Mouse (Mus musculus) cerebellum, adult 2 months (tissue): ENCODE results near the gene Gucy1b2. TPM values are rescaled to one million over a fixed set of nuclear protein-coding genes. Genes with fewer than 3 reads are reported as not detected.

Experiments
- DNase-seq, 2 experiments: peaks; one replicate each; pipeline ENCODE4 v3.0.0; 2021
- H3K27ac ChIP-seq: fragments of 200-500 bp; 2 replicates; pipeline ENCODE4 v1.5.1; 2012; ENCODE audit warnings: low read length, control low read depth, inconsistent platforms; ENCODE audit not compliant: insufficient read depth
- H3K27me3 ChIP-seq: fragments of 200-500 bp; 2 replicates; pipeline ENCODE4 v1.6.1; 2012; ENCODE audit warnings: inconsistent platforms, mild to moderate bottlenecking, low read length, moderate library complexity; ENCODE audit not compliant: control insufficient read depth, insufficient read depth
- H3K4me1 ChIP-seq: fragments of 200-500 bp; 2 replicates; pipeline ENCODE4 v1.6.1; 2011; ENCODE audit warnings: low read length; ENCODE audit not compliant: control insufficient read depth, insufficient read depth
- H3K4me3 ChIP-seq: fragments of 200-500 bp; replicated peaks from 2 replicates; pipeline ENCODE3; 2011; ENCODE audit warnings: mild to moderate bottlenecking, low read depth, low read length, control low read depth; ENCODE audit not compliant: insufficient read depth
- CTCF ChIP-seq: fragments of 200-500 bp; IDR thresholded peaks from 2 replicates; pipeline ENCODE4 v1.5.1; 2011; ENCODE audit warnings: low read depth, mild to moderate bottlenecking, control low read depth, low read length, moderate library complexity, borderline replicate concordance; ENCODE audit not compliant: insufficient read depth
- POLR2A ChIP-seq: fragments of 200-500 bp; IDR thresholded peaks from 2 replicates; pipeline ENCODE4 v1.6.1; 2011; ENCODE audit warnings: low read length, control low read depth, borderline replicate concordance; ENCODE audit not compliant: insufficient read depth
- WGBS: fragments of 180-500 bp; shearing (Covaris S2); methylation state at CpG from one replicate; pipeline ENCODE4 v1.1.7; 2018; 5-methylcytosine and 5-hydroxymethylcytosine counted together
- polyA plus RNA-seq: library from polyadenylated mRNA; depleted of rRNA; stranded (reverse); fragments of >200 nt; gene quantifications from 2 replicates; pipeline ENCODE4 v1.2.3, GENCODE M21; 2012

The Gucy1b2 gene
- polyA plus RNA-seq, 1 experiment = 0.11 TPM

DNA sequence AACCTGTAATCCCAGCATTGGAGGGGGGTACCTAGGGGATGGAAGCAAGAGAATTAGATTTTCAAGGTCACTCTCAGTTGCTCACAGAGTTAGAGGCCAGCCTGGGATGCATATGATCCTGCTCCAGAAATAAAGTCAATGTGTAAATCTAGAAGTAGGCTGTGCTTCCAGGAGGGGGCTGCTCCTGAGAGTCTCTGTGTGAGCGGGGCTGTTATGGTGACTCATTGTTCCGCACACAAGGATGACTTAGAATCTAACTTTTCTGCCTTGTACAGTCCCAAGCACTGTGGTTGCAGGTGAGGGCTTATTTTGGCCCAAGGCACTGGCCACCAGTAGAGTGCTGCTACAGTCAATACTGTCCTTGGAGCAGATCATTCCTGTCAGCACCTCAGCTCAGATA, 76.7 kb downstream of the Gucy1b2 start:
- DNase-seq = no peak
- Histone ChIP-seq H3K27me3 (no peaks in the 10 kb centered on the region), H3K4me1 (peaks cover 13% of the 10 kb centered on the region), H3K4me3 (no peak overlapping the region), H3K27ac (no peak overlapping the region)
- TF ChIP-seq POLR2A (no peak), CTCF (no peak)
- WGBS = 93% methylated on average over 2 of the region's 2 CpGs

DNA sequence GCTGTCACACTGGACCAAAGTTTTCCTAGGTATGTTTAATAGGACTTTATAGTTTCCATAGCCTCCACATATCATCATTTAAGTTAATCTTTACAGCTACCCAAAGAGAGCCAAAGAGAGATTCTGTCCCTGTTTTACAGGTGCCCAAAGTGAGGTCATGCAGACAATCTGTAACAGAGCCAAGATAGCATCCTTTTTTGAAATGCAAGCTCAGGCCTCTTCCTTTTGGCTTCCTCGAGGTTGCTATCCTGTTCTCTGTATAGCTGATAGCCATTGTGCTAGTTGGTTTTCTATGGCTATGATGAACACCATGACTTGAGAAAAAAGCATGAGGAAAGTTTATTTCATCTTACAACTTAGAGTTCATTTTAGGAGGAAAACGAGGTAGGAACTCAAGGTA, 80.0 kb downstream of the Gucy1b2 start:
- 49% methylated on average over 2 of the region's 2 CpGs for WGBS

DNA sequence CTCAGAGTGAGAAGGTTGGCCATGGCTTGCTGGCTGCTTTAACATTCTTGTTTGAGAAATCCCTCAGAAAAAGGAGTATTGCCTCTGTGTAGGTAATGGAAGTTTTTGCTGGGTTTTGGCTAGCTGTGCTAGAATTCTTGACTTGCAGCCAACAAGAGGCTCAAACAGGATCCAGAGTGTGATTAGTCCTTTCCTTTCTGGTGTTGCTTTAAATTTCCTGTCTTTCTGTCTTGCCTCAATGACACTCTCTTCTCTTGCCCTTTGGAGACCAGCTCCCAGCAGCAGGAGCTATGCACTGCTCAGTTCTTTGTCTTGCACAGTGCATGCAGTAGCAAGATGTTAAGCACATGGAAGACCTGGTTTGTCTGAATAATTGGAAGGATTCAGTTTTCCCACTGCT, 80.4 kb downstream of the Gucy1b2 start:
- peak; percentile 21 to 57 for DNase-seq
- TF ChIP-seq POLR2A = no peak
- no peak for TF ChIP-seq CTCF
- H3K27me3 ChIP-seq = no peaks in the 10 kb centered on the region
- no peak overlapping the region for H3K27ac ChIP-seq
- H3K4me3 ChIP-seq = no peak overlapping the region
- H3K4me1 ChIP-seq = peaks cover 4% of the 10 kb centered on the region; the same call in 1 of the 2 replicates

More for the DNA sequence above, 80.0 kb downstream of the Gucy1b2 start:
- H3K27me3 ChIP-seq = no peaks in the 10 kb centered on the region
- H3K27ac ChIP-seq = no peak overlapping the region
- TF ChIP-seq CTCF = no peak
- TF ChIP-seq POLR2A = no peak
- H3K4me1 ChIP-seq = peaks cover 4% of the 10 kb centered on the region; the same call in 1 of the 2 replicates
- peak in 1 of 2 experiments; percentile 48 for DNase-seq
- H3K4me3 ChIP-seq = no peak overlapping the region

DNA sequence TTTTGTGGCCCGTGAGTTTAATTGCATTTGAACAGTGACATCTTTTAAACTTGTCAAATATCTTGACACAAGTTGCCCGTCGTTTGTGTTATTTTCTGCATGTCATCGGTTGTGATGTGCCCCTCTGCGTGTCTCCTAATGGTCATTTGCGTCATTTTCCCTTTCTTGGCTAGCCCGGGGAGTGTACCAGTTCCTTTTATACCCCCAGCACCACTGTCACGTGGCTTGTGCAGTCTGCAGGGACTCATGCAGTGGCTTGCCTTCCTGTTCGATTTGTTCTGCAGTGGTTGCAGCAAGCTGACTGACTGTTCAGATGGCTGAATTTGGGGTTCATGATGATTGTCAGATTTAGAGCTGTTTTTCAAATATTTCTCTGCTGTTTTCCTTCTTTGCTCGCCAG, 82.1 kb downstream of the Gucy1b2 start:
- TF ChIP-seq POLR2A (no peak), CTCF (no peak)
- no peak overlapping the region for H3K4me3 ChIP-seq
- peaks cover 4% of the 10 kb centered on the region; the same call in 1 of the 2 replicates for H3K4me1 ChIP-seq
- no peak for DNase-seq
- H3K27ac ChIP-seq = no peak overlapping the region
- WGBS = 68% methylated on average over 10 of the region's 10 CpGs
- H3K27me3 ChIP-seq = no peaks in the 10 kb centered on the region

DNA sequence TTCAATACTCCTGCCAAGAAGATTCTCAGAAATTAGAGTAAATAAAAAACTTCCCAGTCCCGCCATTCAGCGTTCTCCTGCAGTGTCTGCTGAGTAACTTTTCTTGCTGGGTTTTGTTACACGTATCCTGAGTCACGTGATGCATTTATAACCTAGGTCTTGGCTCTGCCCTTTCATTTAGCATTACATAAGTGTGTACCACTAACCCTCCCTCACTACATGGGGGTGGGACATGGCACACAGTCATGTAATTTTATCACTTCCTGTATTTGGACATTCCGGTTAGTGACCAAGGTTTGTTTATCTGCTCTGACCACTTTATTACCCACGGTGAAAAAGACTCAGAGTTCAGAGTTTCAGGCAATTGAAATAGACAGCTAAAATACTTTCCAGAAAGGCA, 85.3 kb downstream of the Gucy1b2 start:
- Histone ChIP-seq H3K27ac (no peak overlapping the region), H3K4me1 (peaks cover 3% of the 10 kb centered on the region; the same call in 1 of the 2 replicates), H3K4me3 (no peak overlapping the region), H3K27me3 (no peaks in the 10 kb centered on the region)
- no peak for DNase-seq
- WGBS = 86% methylated on average over 6 of the region's 6 CpGs
- TF ChIP-seq CTCF = no peak
- TF ChIP-seq POLR2A = no peak

DNA sequence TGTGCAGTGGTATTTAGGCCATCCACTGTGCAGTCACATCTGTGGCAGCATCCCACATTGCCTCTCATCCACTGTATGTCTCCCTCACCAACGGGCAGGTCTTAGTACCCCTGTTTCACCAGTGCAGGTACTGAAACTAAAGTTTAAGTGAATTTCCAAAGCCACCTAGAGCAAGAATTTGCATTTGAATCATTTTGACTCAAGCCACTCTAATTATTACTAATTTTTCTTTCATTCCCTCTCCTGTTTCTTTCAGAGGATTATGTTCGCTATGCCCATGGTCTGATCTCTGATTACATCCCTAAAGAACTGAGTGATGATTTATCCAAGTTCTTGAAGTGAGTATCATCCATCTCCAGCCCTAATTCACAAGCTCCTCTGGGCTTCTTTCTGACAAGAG, 92.3 kb downstream of the Gucy1b2 start:
- no peak overlapping the region for H3K27ac ChIP-seq
- DNase-seq = no peak
- WGBS = 91% methylated on average over 2 of the region's 2 CpGs
- no peaks in the 10 kb centered on the region for H3K27me3 ChIP-seq
- H3K4me3 ChIP-seq = no peak overlapping the region
- H3K4me1 ChIP-seq = no peaks in the 10 kb centered on the region
- TF ChIP-seq CTCF = no peak
- TF ChIP-seq POLR2A = no peak

DNA sequence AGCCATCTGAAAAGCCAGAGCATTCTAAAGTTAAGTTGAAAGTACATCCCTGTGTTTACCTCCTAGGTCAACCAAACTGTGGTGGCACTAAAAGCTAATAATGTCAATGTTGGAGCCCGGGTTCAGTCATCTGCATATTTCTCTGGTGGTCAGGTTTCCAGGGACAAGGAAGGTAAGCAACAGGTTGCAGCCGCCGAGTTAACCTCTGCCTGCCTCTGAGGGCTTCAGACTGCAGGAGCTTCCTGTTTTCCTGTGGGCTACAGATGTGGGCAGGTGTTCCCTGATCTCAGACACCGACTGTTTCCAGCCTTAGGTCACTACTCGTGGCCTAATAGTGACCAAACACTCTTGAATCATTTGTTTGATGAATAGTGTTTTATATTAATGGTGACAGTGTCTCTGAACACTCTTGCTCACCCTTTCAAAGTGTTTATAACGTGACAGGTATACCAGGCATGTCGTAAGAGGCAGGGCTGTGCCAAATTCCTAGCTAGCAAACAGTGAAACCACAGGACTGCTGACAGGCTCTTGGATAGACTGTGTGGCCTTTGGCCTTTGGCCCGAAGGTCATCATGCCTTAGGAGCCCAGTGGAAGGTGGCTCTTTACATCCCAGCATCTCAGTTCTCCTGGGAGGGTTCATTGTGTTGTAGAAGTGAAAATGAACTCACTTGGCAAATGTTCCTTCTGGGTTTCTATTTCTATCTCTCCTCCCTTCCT, 94.7 kb downstream of the Gucy1b2 start:
- TF ChIP-seq CTCF = no peak
- no peak for TF ChIP-seq POLR2A
- 87% methylated on average over 8 of the region's 8 CpGs for WGBS
- Histone ChIP-seq H3K27me3 (no peaks in the 10 kb centered on the region), H3K27ac (no peak overlapping the region), H3K4me3 (no peak overlapping the region), H3K4me1 (no peaks in the 10 kb centered on the region)
- DNase-seq = no peak

DNA sequence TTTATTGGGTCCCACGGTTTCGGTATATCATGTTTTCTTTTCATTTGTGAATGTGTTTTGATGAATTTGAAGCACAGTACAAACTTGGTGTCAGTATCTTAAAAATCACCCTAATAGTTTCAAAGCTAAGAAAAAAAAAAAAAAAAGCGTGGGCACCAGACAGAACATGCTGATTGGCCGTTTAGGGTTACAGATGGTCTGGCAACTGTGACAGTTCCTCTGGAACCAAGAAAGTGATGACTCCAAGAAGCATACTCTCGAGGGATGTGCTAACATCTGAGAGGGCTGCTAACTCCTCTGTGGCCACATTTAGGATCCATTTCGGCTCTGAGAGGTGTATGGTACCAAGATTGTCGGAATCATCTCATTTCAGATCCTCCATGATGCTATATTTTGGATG, 100.9 kb downstream of the Gucy1b2 start:
- TF ChIP-seq POLR2A = no peak
- no peak for DNase-seq
- H3K27ac ChIP-seq = no peak overlapping the region
- no peaks in the 10 kb centered on the region for H3K27me3 ChIP-seq
- H3K4me3 ChIP-seq = no peak overlapping the region
- WGBS = 40% methylated on average over 7 of the region's 7 CpGs
- H3K4me1 ChIP-seq = no peaks in the 10 kb centered on the region

DNA sequence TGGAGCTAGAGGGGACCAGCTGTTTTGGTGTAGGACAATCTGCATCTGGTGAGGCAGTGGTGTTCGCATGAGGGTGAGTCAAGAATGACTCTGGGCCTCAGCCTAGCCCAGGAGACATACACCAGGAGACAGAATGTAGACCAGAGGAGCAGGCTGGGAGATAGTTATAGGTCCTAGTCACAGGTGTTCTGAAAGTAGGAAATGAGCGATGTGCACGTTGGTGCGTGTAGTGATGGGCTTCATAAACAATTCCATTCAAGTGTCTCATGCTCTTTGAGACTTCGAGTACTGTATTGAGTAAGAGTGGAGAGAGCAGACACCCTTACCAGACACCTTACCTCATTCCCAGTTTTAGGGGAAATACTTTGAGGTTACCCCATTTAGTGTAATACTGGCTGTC, 102.3 kb downstream of the Gucy1b2 start:
- Histone ChIP-seq H3K27me3 (no peaks in the 10 kb centered on the region), H3K4me1 (no peaks in the 10 kb centered on the region), H3K4me3 (no peak overlapping the region), H3K27ac (no peak overlapping the region)
- 93% methylated on average over 5 of the region's 5 CpGs for WGBS
- TF ChIP-seq CTCF = no peak
- no peak for TF ChIP-seq POLR2A
- DNase-seq = no peak
